Mouse (Mus musculus) embryonic facial prominence, embryonic 12.5 days (tissue): Measurements from ENCODE around the gene Slc35b2. TPM values are rescaled to one million over a fixed set of nuclear protein-coding genes. Genes with fewer than 3 reads are reported as not detected.

Experiments
- ATAC-seq: fragments of 200-750 bp; cut with Nextera tagmentation; 2 replicates; pipeline ENCODE4 v1.8.0; 2017; ENCODE audit not compliant: insufficient number of reproducible peaks, insufficient read depth, low FRiP score, low TSS enrichment
- H3K27ac ChIP-seq: fragments of 300-500 bp; sonication (generic); 2 replicates; pipeline ENCODE4 v1.5.1; 2016; ENCODE audit warnings: mild to moderate bottlenecking
- H3K27me3 ChIP-seq: fragments of 300-500 bp; sonication (generic); 2 replicates; pipeline ENCODE4 v1.6.1; 2016; ENCODE audit warnings: mild to moderate bottlenecking, moderate library complexity
- H3K36me3 ChIP-seq: fragments of 300-500 bp; sonication (generic); 2 replicates; pipeline ENCODE4 v1.6.1; 2016; ENCODE audit warnings: mild to moderate bottlenecking
- H3K4me1 ChIP-seq: fragments of 300-500 bp; sonication (generic); 2 replicates; pipeline ENCODE4 v1.6.1; 2016
- H3K4me2 ChIP-seq: fragments of 300-500 bp; sonication (generic); replicated peaks from 2 replicates; pipeline ENCODE4 v1.6.1; 2016; ENCODE audit warnings: mild to moderate bottlenecking, moderate library complexity
- H3K4me3 ChIP-seq: fragments of 300-500 bp; sonication (generic); 2 replicates; pipeline ENCODE4 v1.5.1; 2016; ENCODE audit warnings: mild to moderate bottlenecking
- H3K9ac ChIP-seq: fragments of 300-500 bp; sonication (generic); 2 replicates; pipeline ENCODE4 v1.6.1; 2016; ENCODE audit warnings: mild to moderate bottlenecking, moderate library complexity
- H3K9me3 ChIP-seq: fragments of 300-500 bp; sonication (generic); 2 replicates; pipeline ENCODE4 v1.6.1; 2016; ENCODE audit warnings: mild to moderate bottlenecking, moderate library complexity
- WGBS: fragments of 180-500 bp; shearing (Covaris S2); methylation state at CpG from one replicate; pipeline ENCODE4 v1.1.7; 2016; 5-methylcytosine and 5-hydroxymethylcytosine counted together
- polyA plus RNA-seq: library from polyadenylated mRNA; unstranded; fragments of >200 nt; fragmentation: Nextera tagmentation; extraction: Ambion mirVana; gene quantifications from 2 replicates; pipeline ENCODE4 v1.2.1, GENCODE M21; 2016

The Slc35b2 gene
- polyA plus RNA-seq = 108 and 109 TPM in 2 replicates

- H3K9ac ChIP-seq = peak within 1 kb of the TSS; percentile 90
- H3K9me3 ChIP-seq = no peaks in the 10 kb centered on the region
- H3K4me3 ChIP-seq = peak within 1 kb of the TSS; percentile 87
- H3K27me3 ChIP-seq = no peaks in the 10 kb centered on the region
- ATAC-seq = peak; percentile 72
- peaks cover 13% of the 10 kb centered on the region for H3K4me1 ChIP-seq
- peak within 1 kb of the TSS; percentile 77 for H3K27ac ChIP-seq
- H3K36me3 ChIP-seq = peaks cover 29% of the 10 kb centered on the region
- WGBS = 2% methylated on average over 47 of the region's 61 CpGs
- peak within 1 kb of the TSS; percentile 96 for H3K4me2 ChIP-seq
Observed at GRCm38 (mm10) chr17:45563655-45564530, at the start of gene Slc35b2. Gene Slc35b2, plus strand, starts transcription at chr17:45563874.

- no peak for ATAC-seq
- WGBS = 57% methylated on average over 15 of the region's 15 CpGs
Observed at GRCm38 (mm10) chr17:45515204-45515726, 48.4 kb upstream of the Slc35b2 start.

GRCm38 (mm10) chr17:45515806-45516205, 47.9 kb upstream of the Slc35b2 start:
- no peak overlapping the region for H3K27ac ChIP-seq
- 89% methylated on average over 10 of the region's 10 CpGs for WGBS

More at GRCm38 (mm10) chr17:45515204-45515726, 48.4 kb upstream of the Slc35b2 start:
- no peak overlapping the region for H3K9ac ChIP-seq
- no peak overlapping the region for H3K4me3 ChIP-seq
- H3K4me2 ChIP-seq = no peak overlapping the region
- H3K27me3 ChIP-seq = no peaks in the 10 kb centered on the region
- no peaks in the 10 kb centered on the region for H3K4me1 ChIP-seq
- peaks cover 50% of the 10 kb centered on the region for H3K36me3 ChIP-seq
- no peak overlapping the region for H3K27ac ChIP-seq
- no peaks in the 10 kb centered on the region for H3K9me3 ChIP-seq

GRCm38 (mm10) chr17:45516488-45516887, 47.2 kb upstream of the Slc35b2 start:
- 58% methylated on average over 8 of the region's 8 CpGs for WGBS
- no peak overlapping the region for H3K9ac ChIP-seq
- no peak overlapping the region for H3K4me2 ChIP-seq
- no peak overlapping the region for H3K4me3 ChIP-seq
- no peaks in the 10 kb centered on the region for H3K27me3 ChIP-seq
- H3K27ac ChIP-seq = no peak overlapping the region
- H3K36me3 ChIP-seq = peaks cover 47% of the 10 kb centered on the region
- no peak for ATAC-seq
- H3K9me3 ChIP-seq = no peaks in the 10 kb centered on the region
- no peaks in the 10 kb centered on the region for H3K4me1 ChIP-seq

More at GRCm38 (mm10) chr17:45515806-45516205, 47.9 kb upstream of the Slc35b2 start:
- H3K9me3 ChIP-seq = no peaks in the 10 kb centered on the region
- H3K9ac ChIP-seq = no peak overlapping the region
- no peak for ATAC-seq
- no peak overlapping the region for H3K4me3 ChIP-seq
- H3K4me2 ChIP-seq = no peak overlapping the region
- H3K27me3 ChIP-seq = no peaks in the 10 kb centered on the region
- peaks cover 50% of the 10 kb centered on the region for H3K36me3 ChIP-seq
- H3K4me1 ChIP-seq = no peaks in the 10 kb centered on the region

GRCm38 (mm10) chr17:45517135-45517534, 46.5 kb upstream of the Slc35b2 start:
- H3K4me2 ChIP-seq = no peak overlapping the region
- no peaks in the 10 kb centered on the region for H3K4me1 ChIP-seq
- ATAC-seq = no peak
- H3K9ac ChIP-seq = no peak overlapping the region
- WGBS = 93% methylated on average over 21 of the region's 21 CpGs
- H3K9me3 ChIP-seq = no peaks in the 10 kb centered on the region
- peaks cover 46% of the 10 kb centered on the region for H3K36me3 ChIP-seq
- no peak overlapping the region for H3K4me3 ChIP-seq
- no peak overlapping the region for H3K27ac ChIP-seq
- no peaks in the 10 kb centered on the region for H3K27me3 ChIP-seq

GRCm38 (mm10) chr17:45517549-45518215, 46.0 kb upstream of the Slc35b2 start:
- WGBS = 90% methylated on average over 28 of the region's 28 CpGs
- Histone ChIP-seq H3K4me1 (peaks cover 1% of the 10 kb centered on the region; the same call in 1 of the 2 replicates), H3K27ac (no peak overlapping the region), H3K36me3 (peaks cover 46% of the 10 kb centered on the region), H3K9ac (no peak overlapping the region), H3K9me3 (no peaks in the 10 kb centered on the region), H3K27me3 (no peaks in the 10 kb centered on the region), H3K4me2 (no peak overlapping the region), H3K4me3 (no peak overlapping the region)
- ATAC-seq = no peak

- Histone ChIP-seq H3K27me3 (0 out of 2 replicates have a peak, but pooled peaks cover 4% of the 10 kb centered on the region), H3K27ac (no peak overlapping the region), H3K9me3 (no peaks in the 10 kb centered on the region), H3K4me2 (no peak overlapping the region), H3K4me3 (no peak overlapping the region), H3K36me3 (peaks cover 46% of the 10 kb centered on the region), H3K9ac (no peak overlapping the region), H3K4me1 (peaks cover 8% of the 10 kb centered on the region; the same call in 1 of the 2 replicates)
- no peak for ATAC-seq
- 88% methylated on average over 12 of the region's 12 CpGs for WGBS
Observed at GRCm38 (mm10) chr17:45518766-45519475, 44.8 kb upstream of the Slc35b2 start.

- Histone ChIP-seq H3K4me3 (no peak overlapping the region), H3K27ac (0 out of 2 replicates have a peak overlapping the region, but pooled peaks have one; percentile 11), H3K4me1 (peaks cover 8% of the 10 kb centered on the region; the same call in 1 of the 2 replicates), H3K9ac (no peak overlapping the region), H3K27me3 (peaks cover 12% of the 10 kb centered on the region; the same call in 1 of the 2 replicates), H3K36me3 (peaks cover 45% of the 10 kb centered on the region), H3K9me3 (no peaks in the 10 kb centered on the region), H3K4me2 (no peak overlapping the region)
- 84% methylated on average over 11 of the region's 11 CpGs for WGBS
- ATAC-seq = no peak
Observed at GRCm38 (mm10) chr17:45520136-45520535, 43.5 kb upstream of the Slc35b2 start.

GRCm38 (mm10) chr17:45523263-45523662, 40.4 kb upstream of the Slc35b2 start, which contains the start of gene Tcte1:
Gene Tcte1, plus strand, starts transcription at chr17:45523434.
- under 1% methylated on average over 21 of the region's 21 CpGs for WGBS
- H3K9ac ChIP-seq = peak within 1 kb of the TSS; percentile 49
- H3K4me1 ChIP-seq = peaks cover 8% of the 10 kb centered on the region; the same call in 1 of the 2 replicates
- H3K9me3 ChIP-seq = no peaks in the 10 kb centered on the region
- peak within 1 kb of the TSS; percentile 68 for H3K4me2 ChIP-seq
- ATAC-seq = peak; percentile 42; the same call in 1 of the 2 replicates
- H3K27ac ChIP-seq = no peak within 1 kb of the TSS
- H3K36me3 ChIP-seq = peaks cover 28% of the 10 kb centered on the region
- peak within 1 kb of the TSS; percentile 37 for H3K4me3 ChIP-seq
- H3K27me3 ChIP-seq = peaks cover 26% of the 10 kb centered on the region

- WGBS = 69% methylated on average over 4 of the region's 4 CpGs
Observed at GRCm38 (mm10) chr17:45524961-45525360, 38.7 kb upstream of the Slc35b2 start.

GRCm38 (mm10) chr17:45526571-45526970, 37.1 kb upstream of the Slc35b2 start:
- no peak for ATAC-seq
- Histone ChIP-seq H3K27ac (no peak overlapping the region), H3K4me3 (no peak overlapping the region), H3K9me3 (no peaks in the 10 kb centered on the region), H3K4me2 (no peak overlapping the region), H3K4me1 (peaks cover 8% of the 10 kb centered on the region; the same call in 1 of the 2 replicates), H3K9ac (no peak overlapping the region), H3K36me3 (no peaks in the 10 kb centered on the region), H3K27me3 (peaks cover 40% of the 10 kb centered on the region)
- 23% methylated on average over 5 of the region's 5 CpGs for WGBS

More at GRCm38 (mm10) chr17:45524961-45525360, 38.7 kb upstream of the Slc35b2 start:
- Histone ChIP-seq H3K9ac (no peak overlapping the region), H3K4me2 (no peak overlapping the region), H3K4me1 (peaks cover 8% of the 10 kb centered on the region; the same call in 1 of the 2 replicates), H3K4me3 (no peak overlapping the region), H3K9me3 (no peaks in the 10 kb centered on the region), H3K27ac (no peak overlapping the region), H3K36me3 (peaks cover 12% of the 10 kb centered on the region), H3K27me3 (peaks cover 32% of the 10 kb centered on the region)
- no peak for ATAC-seq
